Mouse (Mus musculus): ENCODE results near the gene Nop10. TPM values are rescaled to one million over a fixed set of nuclear protein-coding genes. Genes with fewer than 3 reads are reported as not detected.

The Nop10 gene
- polyA plus RNA-seq, 1 experiment from 2014 or later = 182 TPM

GRCm38 (mm10) chr2:112241787-112242186 lies 19.9 kb upstream of the Nop10 start:
- no peak for ATAC-seq (ENCODE audit: borderline replicate concordance, extremely low read depth, low FRiP score, low TSS enrichment)
- no peaks in the 10 kb centered on the region for H3K27me3 ChIP-seq
- H3K4me2 ChIP-seq = no peak overlapping the region
- H3K9me3 ChIP-seq = no peaks in the 10 kb centered on the region
- no peaks in the 10 kb centered on the region for H3K36me3 ChIP-seq
- H3K27ac ChIP-seq = no peak overlapping the region
- H3K9ac ChIP-seq = no peak overlapping the region
- 72% methylated on average over 14 of the region's 14 CpGs for WGBS
- H3K4me3 ChIP-seq = no peak overlapping the region
- H3K4me1 ChIP-seq = peaks cover 27% of the 10 kb centered on the region

- no peaks in the 10 kb centered on the region for H3K27me3 ChIP-seq
- no peak overlapping the region for H3K4me3 ChIP-seq
- H3K27ac ChIP-seq = peak overlapping the region; percentile 51; the same call in 1 of the 2 replicates
- H3K4me2 ChIP-seq = no peak overlapping the region
- 0 out of 2 replicates have a peak, but pooled peaks have one; percentile 21 for ATAC-seq (ENCODE audit: borderline replicate concordance, extremely low read depth, low FRiP score, low TSS enrichment)
- no peak overlapping the region for H3K9ac ChIP-seq
- no peaks in the 10 kb centered on the region for H3K9me3 ChIP-seq
- no peaks in the 10 kb centered on the region for H3K36me3 ChIP-seq
- WGBS = 52% methylated on average over 5 of the region's 5 CpGs
- peaks cover 19% of the 10 kb centered on the region for H3K4me1 ChIP-seq
These were observed 16.4 kb upstream of the Nop10 start for GRCm38 (mm10) chr2:112245307-112245706.

GRCm38 (mm10) chr2:112246193-112246592 lies 15.5 kb upstream of the Nop10 start:
- no peak overlapping the region for H3K4me3 ChIP-seq
- no peak overlapping the region for H3K9ac ChIP-seq
- 49% methylated on average over 6 of the region's 6 CpGs for WGBS
- peak overlapping the region; percentile 51; the same call in 1 of the 2 replicates for H3K27ac ChIP-seq
- H3K4me1 ChIP-seq = peaks cover 11% of the 10 kb centered on the region
- no peaks in the 10 kb centered on the region for H3K36me3 ChIP-seq
- no peaks in the 10 kb centered on the region for H3K9me3 ChIP-seq
- ATAC-seq (ENCODE audit: borderline replicate concordance, extremely low read depth, low FRiP score, low TSS enrichment) = 0 out of 2 replicates have a peak, but pooled peaks have one; percentile 15
- H3K27me3 ChIP-seq = no peaks in the 10 kb centered on the region
- H3K4me2 ChIP-seq = no peak overlapping the region

GRCm38 (mm10) chr2:112247323-112247722 lies 14.4 kb upstream of the Nop10 start:
- Histone ChIP-seq H3K9ac (no peak overlapping the region), H3K27me3 (no peaks in the 10 kb centered on the region), H3K4me1 (peaks cover 10% of the 10 kb centered on the region; the same call in 1 of the 2 replicates), H3K4me2 (no peak overlapping the region), H3K27ac (no peak overlapping the region), H3K4me3 (no peak overlapping the region), H3K36me3 (no peaks in the 10 kb centered on the region), H3K9me3 (no peaks in the 10 kb centered on the region)
- 79% methylated on average over 10 of the region's 10 CpGs for WGBS
- no peak for ATAC-seq (ENCODE audit: borderline replicate concordance, extremely low read depth, low FRiP score, low TSS enrichment)

GRCm38 (mm10) chr2:112249780-112250453 lies 11.8 kb upstream of the Nop10 start:
- no peak overlapping the region for H3K27ac ChIP-seq
- H3K36me3 ChIP-seq = no peaks in the 10 kb centered on the region
- no peak overlapping the region for H3K4me2 ChIP-seq
- peaks cover 7% of the 10 kb centered on the region; the same call in 1 of the 2 replicates for H3K4me1 ChIP-seq
- no peak overlapping the region for H3K4me3 ChIP-seq
- no peak for ATAC-seq (ENCODE audit: borderline replicate concordance, extremely low read depth, low FRiP score, low TSS enrichment)
- no peaks in the 10 kb centered on the region for H3K9me3 ChIP-seq
- H3K9ac ChIP-seq = no peak overlapping the region
- 89% methylated on average over 10 of the region's 10 CpGs for WGBS
- no peaks in the 10 kb centered on the region for H3K27me3 ChIP-seq

GRCm38 (mm10) chr2:112254675-112255515 lies 6.8 kb upstream of the Nop10 start:
- H3K27me3 ChIP-seq = no peaks in the 10 kb centered on the region
- WGBS = 47% methylated on average over 7 of the region's 7 CpGs
- no peaks in the 10 kb centered on the region for H3K9me3 ChIP-seq
- ATAC-seq (ENCODE audit: borderline replicate concordance, extremely low read depth, low FRiP score, low TSS enrichment) = no peak
- no peaks in the 10 kb centered on the region for H3K36me3 ChIP-seq
- H3K4me2 ChIP-seq = no peak overlapping the region
- H3K9ac ChIP-seq = no peak overlapping the region
- no peak overlapping the region for H3K4me3 ChIP-seq
- H3K27ac ChIP-seq = no peak overlapping the region
- H3K4me1 ChIP-seq = no peaks in the 10 kb centered on the region

- WGBS = 69% methylated on average over 10 of the region's 10 CpGs
- H3K4me2 ChIP-seq = no peak within 1 kb of the TSS
These were observed 2.3 kb upstream of the Nop10 start, which contains the start of gene Nutm1 for GRCm38 (mm10) chr2:112259241-112259962. Gene Nutm1, minus strand, starts transcription at chr2:112259291.

GRCm38 (mm10) chr2:112262779-112263295 lies 1.1 kb downstream of the Nop10 start:
- WGBS = 30% methylated on average over 4 of the region's 4 CpGs
- Histone ChIP-seq H3K27ac (no peak overlapping the region), H3K9me3 (no peaks in the 10 kb centered on the region), H3K27me3 (no peaks in the 10 kb centered on the region), H3K36me3 (no peaks in the 10 kb centered on the region), H3K4me3 (peak overlapping the region; percentile 62), H3K4me1 (peaks cover 23% of the 10 kb centered on the region), H3K9ac (peak overlapping the region; percentile 59; the same call in 1 of the 2 replicates), H3K4me2 (peak overlapping the region; percentile 65)
- no peak for ATAC-seq (ENCODE audit: borderline replicate concordance, extremely low read depth, low FRiP score, low TSS enrichment)

More at GRCm38 (mm10) chr2:112259241-112259962, 2.3 kb upstream of the Nop10 start, which contains the start of gene Nutm1:
- no peak within 1 kb of the TSS for H3K4me3 ChIP-seq
- no peaks in the 10 kb centered on the region for H3K27me3 ChIP-seq
- ATAC-seq (ENCODE audit: borderline replicate concordance, extremely low read depth, low FRiP score, low TSS enrichment) = no peak
- peaks cover 7% of the 10 kb centered on the region for H3K4me1 ChIP-seq
- no peaks in the 10 kb centered on the region for H3K9me3 ChIP-seq
- no peak within 1 kb of the TSS for H3K9ac ChIP-seq
- H3K36me3 ChIP-seq = no peaks in the 10 kb centered on the region
- H3K27ac ChIP-seq = no peak within 1 kb of the TSS

GRCm38 (mm10) chr2:112264364-112264763 lies 2.6 kb downstream of the Nop10 start:
- H3K27ac ChIP-seq = no peak overlapping the region
- 70% methylated on average over 4 of the region's 4 CpGs for WGBS
- H3K9me3 ChIP-seq = no peaks in the 10 kb centered on the region
- H3K4me2 ChIP-seq = no peak overlapping the region
- H3K36me3 ChIP-seq = no peaks in the 10 kb centered on the region
- H3K9ac ChIP-seq = no peak overlapping the region
- no peak overlapping the region for H3K4me3 ChIP-seq
- no peak for ATAC-seq (ENCODE audit: borderline replicate concordance, extremely low read depth, low FRiP score, low TSS enrichment)
- no peaks in the 10 kb centered on the region for H3K27me3 ChIP-seq
- peaks cover 23% of the 10 kb centered on the region for H3K4me1 ChIP-seq

- peak within 1 kb of the TSS; percentile 82 for H3K4me3 ChIP-seq
- H3K36me3 ChIP-seq = no peaks in the 10 kb centered on the region
- no peaks in the 10 kb centered on the region for H3K9me3 ChIP-seq
- peak within 1 kb of the TSS; percentile 84 for H3K27ac ChIP-seq
- under 1% methylated on average over 83 of the region's 85 CpGs for WGBS
- H3K27me3 ChIP-seq = no peaks in the 10 kb centered on the region
- peak within 1 kb of the TSS; percentile 91 for H3K4me2 ChIP-seq
- ATAC-seq (ENCODE audit: borderline replicate concordance, extremely low read depth, low FRiP score, low TSS enrichment) = peak; percentile 97
- peaks cover 23% of the 10 kb centered on the region for H3K4me1 ChIP-seq
- H3K9ac ChIP-seq = peak within 1 kb of the TSS; percentile 66
These were observed 3.9 kb downstream of the Nop10 start, which contains the start of gene Slc12a6 for GRCm38 (mm10) chr2:112265448-112266241. Gene Slc12a6, plus strand, starts transcription at chr2:112265825.

GRCm38 (mm10) chr2:112266242-112266592 lies 4.5 kb downstream of the Nop10 start, which contains the start of gene Gm21985:
Gene Gm21985, plus strand, starts transcription at chr2:112266314.
- Histone ChIP-seq H3K9me3 (no peaks in the 10 kb centered on the region), H3K27ac (peak within 1 kb of the TSS; percentile 84), H3K4me1 (peaks cover 23% of the 10 kb centered on the region), H3K36me3 (no peaks in the 10 kb centered on the region), H3K9ac (peak within 1 kb of the TSS; percentile 66), H3K4me3 (peak within 1 kb of the TSS; percentile 82), H3K4me2 (peak within 1 kb of the TSS; percentile 91), H3K27me3 (no peaks in the 10 kb centered on the region)
- 2% methylated on average over 11 of the region's 11 CpGs for WGBS
- ATAC-seq (ENCODE audit: borderline replicate concordance, extremely low read depth, low FRiP score, low TSS enrichment) = peak; percentile 13
